Mouse (Mus musculus): Measurements from ENCODE around the gene Rnf187.

Rnf187 gene

GRCm38 (mm10) chr11:58903511-58904409, 35.0 kb downstream of the Rnf187 start, which contains the start of gene Zfp39:
Gene Zfp39 (minus strand): TSS chr11:58904225.
- DNase-seq (ENCODE audit: extremely low spot score, low spot score) = peak; percentile 94

- no peak for DNase-seq (ENCODE audit: extremely low spot score, low spot score)
These were observed 37.6 kb downstream of the Rnf187 start for GRCm38 (mm10) chr11:58901080-58901479.

GRCm38 (mm10) chr11:58897485-58897884, 41.2 kb downstream of the Rnf187 start:
- DNase-seq (ENCODE audit: extremely low spot score, low spot score) = no peak

- no peak for DNase-seq (ENCODE audit: extremely low spot score, low spot score)
These were observed 44.3 kb downstream of the Rnf187 start for GRCm38 (mm10) chr11:58894456-58894855.

GRCm38 (mm10) chr11:58890511-58890910, 48.2 kb downstream of the Rnf187 start:
- no peak for DNase-seq (ENCODE audit: extremely low spot score, low spot score)

- no peak for DNase-seq (ENCODE audit: extremely low spot score, low spot score)
These were observed 55.0 kb downstream of the Rnf187 start for GRCm38 (mm10) chr11:58883756-58884155.
